Mouse (Mus musculus): Measurements from ENCODE around the gene Prss34. TPM values are rescaled to one million over a fixed set of nuclear protein-coding genes. Genes with fewer than 3 reads are reported as not detected.

Prss34 gene
- polyA plus RNA-seq (2017; shearing (Covaris generic)), result 0.19 TPM

GRCm38 (mm10) chr17:25298094-25298493 is at the start of gene Prss34:
Gene Prss34, plus strand, starts transcription at chr17:25298394.

GRCm38 (mm10) chr17:25256140-25256754 is 41.9 kb upstream of the Prss34 start, which contains the start of gene Baiap3:
Gene Baiap3, minus strand, starts transcription at chr17:25256364.

GRCm38 (mm10) chr17:25274571-25275346 is 23.4 kb upstream of the Prss34 start, which contains the start of gene Ube2i:
Gene Ube2i, minus strand, starts transcription at chr17:25274622.

GRCm38 (mm10) chr17:25308346-25308745 is 10.2 kb downstream of the Prss34 start, which contains the start of gene Prss28:
Gene Prss28, plus strand, starts transcription at chr17:25308646.

GRCm38 (mm10) chr17:25318354-25318753 is 20.2 kb downstream of the Prss34 start, which contains the start of gene Prss29:
Gene Prss29, plus strand, starts transcription at chr17:25318654.

GRCm38 (mm10) chr17:25345462-25345861 is 47.3 kb downstream of the Prss34 start, which contains the start of gene Tpsab1:
Gene Tpsab1, minus strand, starts transcription at chr17:25345562.

Other genes with a start within 250 kb of the Prss34 start
- 0.79 TPM for gene Tmem204, start 214.8 kb upstream of the Prss34 start, polyA plus RNA-seq (2017; shearing (Covaris generic))
- gene Telo2, start 182.4 kb upstream of the Prss34 start, polyA plus RNA-seq (2017; shearing (Covaris generic)), result 34.5 TPM
- 0.22 TPM for gene Ptx4, start 177.6 kb upstream of the Prss34 start, polyA plus RNA-seq (2017; shearing (Covaris generic))
- 37.3 TPM for gene Clcn7, start 165.0 kb upstream of the Prss34 start, polyA plus RNA-seq (2017; shearing (Covaris generic))
- not detected for gene Ccdc154, start 135.9 kb upstream of the Prss34 start, polyA plus RNA-seq (2017; shearing (Covaris generic))
- not detected for gene Gm38655, start 122.9 kb upstream of the Prss34 start, polyA plus RNA-seq (2017; shearing (Covaris generic))
- 30.2 TPM for gene BC003965, start 113.8 kb upstream of the Prss34 start, polyA plus RNA-seq (2017; shearing (Covaris generic))
- gene Unkl, start 110.0 kb upstream of the Prss34 start, polyA plus RNA-seq (2017; shearing (Covaris generic)), result 34.6 TPM
- gene Gnptg, start 58.3 kb upstream of the Prss34 start, polyA plus RNA-seq (2017; shearing (Covaris generic)), result 77.5 TPM
- 53.0 TPM for gene Tsr3, start 58.2 kb upstream of the Prss34 start, polyA plus RNA-seq (2017; shearing (Covaris generic))
- gene Baiap3, start 42.0 kb upstream of the Prss34 start, polyA plus RNA-seq (2017; shearing (Covaris generic)), result 19.3 TPM
- 539 TPM for gene Ube2i, start 23.8 kb upstream of the Prss34 start, polyA plus RNA-seq (2017; shearing (Covaris generic))
- gene Prss28, start 10.3 kb downstream of the Prss34 start, polyA plus RNA-seq (2017; shearing (Covaris generic)), result not detected
- not detected for gene Prss29, start 20.3 kb downstream of the Prss34 start, polyA plus RNA-seq (2017; shearing (Covaris generic))
- gene Tpsab1, start 47.2 kb downstream of the Prss34 start, polyA plus RNA-seq (2017; shearing (Covaris generic)), result not detected
- not detected for gene Tpsb2, start 67.9 kb downstream of the Prss34 start, polyA plus RNA-seq (2017; shearing (Covaris generic))
- gene Tpsg1, start 70.9 kb downstream of the Prss34 start, polyA plus RNA-seq (2017; shearing (Covaris generic)), result not detected
- gene Cacna1h, start 135.4 kb downstream of the Prss34 start, polyA plus RNA-seq (2017; shearing (Covaris generic)), result not detected
- gene Tekt4, start 156.2 kb downstream of the Prss34 start, polyA plus RNA-seq (2017; shearing (Covaris generic)), result not detected
- gene Sstr5, start 198.9 kb downstream of the Prss34 start, polyA plus RNA-seq (2017; shearing (Covaris generic)), result not detected